Mouse (Mus musculus): Measurements from ENCODE around the gene Smtnl2.
"Not testable (repeated sequence)": the region's sequence is repeated elsewhere in the genome, so short reads cannot be mapped to it uniquely, and the experiment has no call there.

Smtnl2 gene

GRCm38 (mm10) chr11:72361385-72362346 is 49.8 kb downstream of the Smtnl2 start:
- no peak for DNase-seq (ENCODE audit: low read depth)

- peak; percentile 63 for DNase-seq (ENCODE audit: low read depth)
Measured at GRCm38 (mm10) chr11:72354971-72355728, 56.4 kb downstream of the Smtnl2 start.

GRCm38 (mm10) chr11:72353186-72353585 is 58.3 kb downstream of the Smtnl2 start:
- no peak for DNase-seq (ENCODE audit: low read depth)

GRCm38 (mm10) chr11:72352272-72352671 is 59.2 kb downstream of the Smtnl2 start:
- DNase-seq (ENCODE audit: low read depth) = no peak

- DNase-seq (ENCODE audit: low read depth) = no peak
Measured at GRCm38 (mm10) chr11:72349652-72350051, 61.9 kb downstream of the Smtnl2 start.

- DNase-seq (ENCODE audit: low read depth) = no peak
Measured at GRCm38 (mm10) chr11:72349016-72349415, 62.5 kb downstream of the Smtnl2 start.

GRCm38 (mm10) chr11:72348563-72348962 is 63.0 kb downstream of the Smtnl2 start:
- DNase-seq (ENCODE audit: low read depth) = no peak

- no peak for DNase-seq (ENCODE audit: low read depth)
Measured at GRCm38 (mm10) chr11:72344486-72344885, 67.0 kb downstream of the Smtnl2 start.

- DNase-seq (ENCODE audit: low read depth) = peak; percentile 41
Measured at GRCm38 (mm10) chr11:72343904-72344303, 67.6 kb downstream of the Smtnl2 start.

- not testable (repeated sequence) for DNase-seq (ENCODE audit: low read depth)
Measured at GRCm38 (mm10) chr11:72343238-72343625, 68.3 kb downstream of the Smtnl2 start.

- peak; percentile 42 for DNase-seq (ENCODE audit: low read depth)
Measured at GRCm38 (mm10) chr11:72342549-72343237, 68.8 kb downstream of the Smtnl2 start.

GRCm38 (mm10) chr11:72339716-72340115 is 71.8 kb downstream of the Smtnl2 start:
- DNase-seq (ENCODE audit: low read depth) = no peak
